Mouse (Mus musculus): ENCODE results near the gene Tmem254c. TPM values are rescaled to one million over a fixed set of nuclear protein-coding genes. Genes with fewer than 3 reads are reported as not detected.

Tmem254c gene
- total RNA-seq (2023), result 10 to 100 TPM; 19.5 to 19.8 TPM

DNA sequence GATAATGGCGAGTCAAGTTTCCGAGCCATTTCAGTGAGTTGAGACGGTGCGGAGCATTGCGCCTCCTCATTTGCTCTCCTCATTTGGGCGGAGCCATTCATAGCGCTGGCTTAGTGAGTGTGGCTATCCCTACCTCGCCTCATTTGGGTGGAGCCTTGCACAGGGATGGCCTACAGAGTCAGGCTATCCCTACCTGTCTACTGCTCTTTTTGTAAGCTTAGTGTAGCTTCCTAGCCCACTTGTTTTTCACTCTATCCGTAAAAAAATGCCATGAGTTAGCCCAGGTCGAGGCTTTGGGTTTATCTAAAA is at the start of gene Tmem254c:
Gene Tmem254c, minus strand, starts transcription at position 31 of the 309 bp plus-strand sequence.

DNA sequence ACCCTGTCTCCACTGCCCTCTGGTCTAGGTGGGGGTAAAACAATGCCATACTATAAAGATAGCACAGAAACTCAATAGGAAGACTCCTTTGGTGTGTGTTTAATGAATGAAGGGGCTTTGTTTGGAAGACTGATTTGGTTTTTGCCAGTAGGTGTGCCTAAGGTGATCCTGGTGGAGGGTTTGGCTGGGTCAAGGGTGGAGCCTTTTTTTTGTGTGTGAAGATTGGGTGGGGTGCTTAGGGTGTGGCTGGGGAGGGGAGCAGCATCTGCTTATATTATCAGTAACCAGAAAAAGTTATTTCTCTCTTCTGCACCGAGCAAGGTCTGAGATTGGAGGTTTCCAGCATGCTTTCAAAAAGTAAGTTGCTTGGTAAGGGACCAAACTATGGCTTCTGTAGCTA is 14.8 kb upstream of the Tmem254c start, which contains the start of gene Cphx3:
Gene Cphx3, plus strand, starts transcription at position 301 of the 400 bp plus-strand sequence.

DNA sequence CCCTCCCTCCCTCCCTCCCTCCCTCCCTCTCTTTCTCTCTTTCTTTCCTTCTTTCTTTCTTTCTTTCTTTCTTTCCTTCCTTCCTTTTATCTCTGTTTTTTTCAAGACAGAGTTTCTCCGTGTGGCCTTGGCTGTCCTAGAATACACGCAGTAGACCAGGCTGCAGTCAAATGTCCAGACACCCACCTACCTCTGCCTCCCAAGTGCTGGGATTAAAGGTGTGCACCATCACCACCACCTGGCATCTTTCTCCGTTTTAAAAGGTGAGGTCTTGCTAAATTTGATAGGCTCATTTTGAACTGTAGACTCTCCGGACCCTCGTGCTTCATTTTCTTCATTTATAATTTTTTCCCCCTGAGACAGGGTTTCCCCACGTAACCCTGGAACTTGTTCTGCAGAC is 14.1 kb upstream of the Tmem254c start, which contains the start of gene Cphx2:
Gene Cphx2, plus strand, starts transcription at position 301 of the 400 bp plus-strand sequence.

DNA sequence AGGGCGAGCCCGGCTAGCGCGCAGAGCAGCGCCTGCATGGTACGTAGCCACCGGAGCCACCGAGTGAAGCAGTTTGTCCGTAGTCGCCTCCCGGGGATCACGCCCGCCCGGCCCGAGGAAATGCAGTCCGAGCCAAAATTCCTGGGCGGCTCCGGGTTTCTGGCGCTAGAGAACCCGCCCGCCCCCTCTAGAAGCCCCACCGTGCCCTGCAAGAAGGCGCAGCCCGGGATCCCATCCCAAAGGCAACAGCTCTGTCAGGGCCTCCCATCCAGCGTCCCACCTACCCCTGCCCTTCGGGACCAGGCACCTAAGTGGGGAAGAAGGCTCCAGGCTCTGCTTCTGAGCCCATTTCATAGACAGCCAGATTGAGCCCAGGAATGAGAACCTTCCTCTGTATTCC is 24.5 kb downstream of the Tmem254c start, which contains the start of gene Gm9780:
Gene Gm9780, minus strand, starts transcription at position 101 of the 400 bp plus-strand sequence.

Other genes with a start within 250 kb of the Tmem254c start
- 10 to 100 TPM; 85.7 to 92.5 TPM for gene Anxa11, start 225.2 kb downstream of the Tmem254c start, total RNA-seq (2023)
- gene Plac9a, start 164.3 kb downstream of the Tmem254c start, total RNA-seq (2023), result not detected
- gene Tmem254a, start 139.7 kb downstream of the Tmem254c start, total RNA-seq (2023), result 1 to 10 TPM; 7.0 to 9.6 TPM
- gene Cphx1, start 129.1 kb downstream of the Tmem254c start, total RNA-seq (2023), result not detected
- gene Duxbl1, start 88.8 kb downstream of the Tmem254c start, total RNA-seq (2023), result not detected
- not detected for gene Gm9780, start 24.6 kb downstream of the Tmem254c start, total RNA-seq (2023)
- gene Cphx2, start 14.2 kb upstream of the Tmem254c start, total RNA-seq (2023), result not detected
- gene Cphx3, start 14.9 kb upstream of the Tmem254c start, total RNA-seq (2023), result not detected
- not detected for gene Duxbl2, start 51.0 kb upstream of the Tmem254c start, total RNA-seq (2023)
- not detected for gene Plac9b, start 115.1 kb upstream of the Tmem254c start, total RNA-seq (2023)
- gene Tmem254b, start 139.7 kb upstream of the Tmem254c start, total RNA-seq (2023), result 1 to 10 TPM; 5.0 to 6.7 TPM
- not detected for gene Duxbl3, start 190.6 kb upstream of the Tmem254c start, total RNA-seq (2023)

Data from B cell, adult 67 days (primary cell).